Comparison of ENCODE assay signal across 24 mouse cellular contexts in genomic region chr3:95618511-95618910, GRCm38 (mm10). TPM values are rescaled to one million over a fixed set of nuclear protein-coding genes. Genes with fewer than 3 reads are reported as not detected.
DNase-seq lines count a peak whose midpoint lies in the region; ATAC-seq lines count a peak whose summit lies in the region.
"Had no signal": no experiment of that assay in that cellular context is flagged by ENCODE, and none has a peak within 500 bp of the region (broad histone marks: within the 10 kb centered on the region; RNA-seq: fewer than 3 reads in every experiment).

No protein-coding gene starts in this region.

- H3K27ac ChIP-seq in heart, embryonic 11.5 days (ENCODE audit: low read depth, low read length) = no peak overlapping the region
- no peak overlapping the region for H3K27ac ChIP-seq in midbrain, embryonic 11.5 days (ENCODE audit: low read depth, low read length)
- H3K27ac ChIP-seq in midbrain, embryonic 16.5 days (ENCODE audit: low read length) = no peak overlapping the region

- H3K4me2 ChIP-seq in heart, embryonic 11.5 days = no peak overlapping the region
- H3K4me2 ChIP-seq in midbrain, embryonic 11.5 days = no peak overlapping the region
- H3K4me2 ChIP-seq in midbrain, embryonic 16.5 days (ENCODE audit: low read length) = no peak overlapping the region

- no peaks in the 10 kb centered on the region for H3K4me1 ChIP-seq in heart, embryonic 11.5 days (ENCODE audit: control insufficient read depth, insufficient read depth, low read length)
- H3K4me1 ChIP-seq in midbrain, embryonic 11.5 days (ENCODE audit: control insufficient read depth, insufficient read depth, low read length) = no peaks in the 10 kb centered on the region
- H3K4me1 ChIP-seq in midbrain, embryonic 16.5 days (ENCODE audit: control insufficient read depth, insufficient read depth, low read length) = no peaks in the 10 kb centered on the region

- no peak overlapping the region for H3K4me3 ChIP-seq in heart, embryonic 11.5 days (ENCODE audit: low read depth, low read length)
- H3K4me3 ChIP-seq in midbrain, embryonic 11.5 days (ENCODE audit: low read depth, low read length) = no peak overlapping the region
- no peak overlapping the region for H3K4me3 ChIP-seq in midbrain, embryonic 16.5 days (ENCODE audit: low read depth, low read length)

- no peak for ATAC-seq in heart, embryonic 11.5 days (replicated peaks; ENCODE audit: insufficient number of reproducible peaks, low FRiP score, low TSS enrichment)
- no peak for ATAC-seq in midbrain, embryonic 11.5 days (ENCODE audit: low FRiP score)
- no peak for ATAC-seq in midbrain, embryonic 16.5 days
- ATAC-seq: activated CD4-positive, CD25-positive, alpha-beta regulatory T cell, adult 4 months; CD4-positive, CD25-positive, alpha-beta regulatory T cell, adult 4 months; Patski had no signal

- H3K9me3 ChIP-seq in heart, embryonic 11.5 days (replicated peaks; ENCODE audit: control insufficient read depth, low read length) = no peaks in the 10 kb centered on the region
- H3K9me3 ChIP-seq in midbrain, embryonic 11.5 days (ENCODE audit: control insufficient read depth, low read length) = no peaks in the 10 kb centered on the region
- no peaks in the 10 kb centered on the region for H3K9me3 ChIP-seq in midbrain, embryonic 16.5 days (replicated peaks; ENCODE audit: control insufficient read depth, low read length, poor library complexity, severe bottlenecking)
- H3K9me3 ChIP-seq: G1E had no signal

- peaks cover 13% of the 10 kb centered on the region for H3K36me3 ChIP-seq in heart, embryonic 11.5 days (ENCODE audit: control insufficient read depth, insufficient read depth, low read length)
- H3K36me3 ChIP-seq in midbrain, embryonic 11.5 days (ENCODE audit: control insufficient read depth, insufficient read depth, low read length) = peaks cover 3% of the 10 kb centered on the region; the same call in 1 of the 2 replicates
- H3K36me3 ChIP-seq in midbrain, embryonic 16.5 days (ENCODE audit: control insufficient read depth, insufficient read depth, low read length) = peaks cover 17% of the 10 kb centered on the region

- WGBS in heart, embryonic 11.5 days (ENCODE audit: insufficient replicate concordance) = 76% methylated on average over 1 of the region's 1 CpGs
- 94% methylated on average over 1 of the region's 1 CpGs for WGBS in midbrain, embryonic 11.5 days
- WGBS in midbrain, embryonic 16.5 days = 94% methylated on average over 1 of the region's 1 CpGs

- H3K27me3 ChIP-seq in heart, embryonic 11.5 days (ENCODE audit: control insufficient read depth, insufficient read depth, low read length) = no peaks in the 10 kb centered on the region
- no peaks in the 10 kb centered on the region for H3K27me3 ChIP-seq in midbrain, embryonic 11.5 days (ENCODE audit: control insufficient read depth, insufficient read depth, low read length)
- no peaks in the 10 kb centered on the region for H3K27me3 ChIP-seq in midbrain, embryonic 16.5 days (ENCODE audit: control insufficient read depth, insufficient read depth, low read depth, low read length)
- H3K27me3 ChIP-seq: CH12.LX, Patski had no signal

- peak; percentile 63 for DNase-seq in heart, adult 11 months
- peak; percentile 71 for DNase-seq in midbrain, embryonic 11.5 days (ENCODE audit: low spot score, missing footprints)
- peak; percentile 59 for DNase-seq in MN1 (ENCODE audit: low spot score)
- no peak for DNase-seq in frontal cortex, postnatal 36 days (ENCODE audit: low spot score in 2 of 2)
- DNase-seq: adrenal gland, adult 2 months; adrenal gland, adult 8-10 months; adrenal gland, postnatal 10 days; adrenal gland, postnatal 14 days; adrenal gland, postnatal 25 days; adrenal gland, postnatal 36 days; B cell, adult 2 months; cerebellum, adult 11 months; cerebellum, adult 11-12 months; cerebellum, adult 18-20 months; cerebellum, adult 2 months had no signal

- no peak overlapping the region for H3K9ac ChIP-seq in heart, embryonic 11.5 days (ENCODE audit: low read depth, low read length)
- H3K9ac ChIP-seq in midbrain, embryonic 11.5 days (ENCODE audit: low read length) = no peak overlapping the region
- no peak overlapping the region for H3K9ac ChIP-seq in midbrain, embryonic 16.5 days (ENCODE audit: low read depth, low read length)

RNA-seq across cellular contexts. Expression of gene Ensa, which starts 6.3 kb away (rescaled TPM):
- 52.7 and 55.4 TPM in 2 replicates for polyA plus RNA-seq in heart, embryonic 11.5 days (2014; fragmentation: Nextera tagmentation; extraction: Ambion mirVana)
- 88.1 and 93.2 TPM in 2 replicates for polyA plus RNA-seq in midbrain, embryonic 11.5 days (2014; fragmentation: Nextera tagmentation; extraction: Ambion mirVana)
- 128 and 131 TPM in 2 replicates for polyA plus RNA-seq in midbrain, embryonic 16.5 days (2015; fragmentation: Nextera tagmentation; extraction: Ambion mirVana)

RNA-seq across cellular contexts. Expression of gene Golph3l, which starts 29.8 kb away (rescaled TPM):
- polyA plus RNA-seq in heart, embryonic 11.5 days (2014; fragmentation: Nextera tagmentation; extraction: Ambion mirVana) = 27.8 and 32.0 TPM in 2 replicates
- 41.8 and 45.1 TPM in 2 replicates for polyA plus RNA-seq in midbrain, embryonic 11.5 days (2014; fragmentation: Nextera tagmentation; extraction: Ambion mirVana)
- polyA plus RNA-seq in midbrain, embryonic 16.5 days (2015; fragmentation: Nextera tagmentation; extraction: Ambion mirVana) = 27.0 and 28.5 TPM in 2 replicates

RNA-seq across cellular contexts. Expression of gene Mcl1, which starts 40.1 kb away (rescaled TPM):
- polyA plus RNA-seq in heart, embryonic 11.5 days (2014; fragmentation: Nextera tagmentation; extraction: Ambion mirVana) = 46.3 and 49.8 TPM in 2 replicates
- polyA plus RNA-seq in midbrain, embryonic 11.5 days (2014; fragmentation: Nextera tagmentation; extraction: Ambion mirVana) = 74.1 and 79.9 TPM in 2 replicates
- 37.9 and 43.1 TPM in 2 replicates for polyA plus RNA-seq in midbrain, embryonic 16.5 days (2015; fragmentation: Nextera tagmentation; extraction: Ambion mirVana)

RNA-seq across cellular contexts. Expression of gene Hormad1, which starts 59.0 kb away (rescaled TPM):
- polyA plus RNA-seq in heart, embryonic 11.5 days (2014; fragmentation: Nextera tagmentation; extraction: Ambion mirVana) = 0.65 TPM in 1 of 2 replicates, not detected in the other
- polyA plus RNA-seq in midbrain, embryonic 11.5 days (2014; fragmentation: Nextera tagmentation; extraction: Ambion mirVana) = not detected in 2 replicates
- not detected in 2 replicates for polyA plus RNA-seq in midbrain, embryonic 16.5 days (2015; fragmentation: Nextera tagmentation; extraction: Ambion mirVana)
- polyA plus RNA-seq: activated CD4-positive, CD25-positive, alpha-beta regulatory T cell, adult 4 months; adrenal gland, adult 2 months; brain, embryonic 14.5 days; C2C12; CD4-positive, CD25-positive, alpha-beta regulatory T cell, adult 4 months; cerebellum, adult 2 months; G1E; Patski had no signal

Comparison
In these comparisons a context has a peak if more than half of its experiments do, and no peak if none do; other contexts are left out.
1. DNase-seq: peak in heart, adult 11 months (single experiment), midbrain, embryonic 11.5 days (single experiment) and MN1 (single experiment); none in frontal cortex, postnatal 36 days (0 of 2).